Comparison of ENCODE assay signal across 9 mouse cellular contexts in the genomic region with DNA sequence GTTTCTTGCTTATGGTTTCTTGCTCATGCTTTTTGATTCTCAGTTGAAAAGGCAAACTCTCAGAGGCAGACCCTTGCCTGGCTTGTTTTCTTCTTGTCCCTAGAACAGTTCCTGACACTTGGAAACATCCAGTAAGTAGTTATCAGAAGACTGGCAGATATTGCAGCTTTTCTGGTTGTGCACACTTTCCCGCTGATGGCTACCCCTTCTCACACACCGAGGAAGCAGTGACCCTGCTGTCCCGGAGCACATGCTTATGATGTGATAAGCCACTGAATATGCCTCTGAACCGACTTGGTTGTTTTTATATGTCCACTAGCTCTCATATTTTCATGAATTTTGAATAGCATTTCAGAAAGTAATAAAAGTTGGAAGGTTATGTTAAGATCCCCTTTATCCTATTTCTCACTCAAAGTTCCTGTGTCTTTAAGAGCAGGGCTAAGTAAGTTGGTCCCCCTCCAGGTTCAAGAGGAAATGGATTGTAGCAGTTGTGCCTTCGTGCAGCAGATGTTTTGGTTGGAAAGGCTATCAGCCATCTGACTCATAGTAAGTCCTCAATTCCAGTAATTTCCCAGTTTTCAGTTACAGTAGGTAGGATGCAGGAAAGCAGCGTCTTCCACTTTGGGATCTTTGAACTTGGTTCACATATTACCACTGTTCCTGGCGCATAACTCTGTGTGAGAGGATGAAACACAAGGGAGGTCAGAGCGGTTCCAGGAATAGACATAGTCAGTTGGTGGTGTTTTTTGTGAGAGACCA.
DNase-seq lines count a peak whose midpoint lies in the region; ATAC-seq and TF ChIP-seq lines count a peak whose summit lies in the region.
"Had no signal": no experiment of that assay in that cellular context is flagged by ENCODE, and none has a peak within 500 bp of the region (broad histone marks: within the 10 kb centered on the region; RNA-seq: fewer than 3 reads in every experiment).

No protein-coding gene starts in this region.

- ATAC-seq in hindbrain, embryonic 16.5 days, result no peak

- no peak overlapping the region for H3K4me3 ChIP-seq in kidney, adult 2 months (ENCODE audit: insufficient read depth, low read depth, low read length)
- H3K4me3 ChIP-seq in hindbrain, embryonic 16.5 days (ENCODE audit: low read length), result no peak overlapping the region
- H3K4me3 ChIP-seq: embryonic facial prominence, embryonic 12.5 days had no signal

- WGBS in kidney, adult 2 months, result 43% methylated on average over 8 of the region's 8 CpGs
- WGBS in hindbrain, embryonic 16.5 days, result 85% methylated on average over 8 of the region's 8 CpGs

- intact Hi-C loops in heart, postnatal 14 days (cut with DNase I), result loop anchor here (5.0 kb wide), 1 partner anchor 261 kb away; a partner anchor contains a TSS

- H3K27me3 ChIP-seq in kidney, adult 2 months (replicated peaks; ENCODE audit: control insufficient read depth, insufficient read depth, low read length), result no peaks in the 10 kb centered on the region
- H3K27me3 ChIP-seq in hindbrain, embryonic 16.5 days (replicated peaks; ENCODE audit: control insufficient read depth, insufficient read depth, low read length), result no peaks in the 10 kb centered on the region
- H3K27me3 ChIP-seq: embryonic facial prominence, embryonic 12.5 days had no signal

- no peak for TF ChIP-seq CTCF in kidney, adult 2 months (conservative IDR thresholded peaks at IDR 0.05; ENCODE audit: insufficient read depth, insufficient read length, low read depth, low read length)

- peaks cover 5% of the 10 kb centered on the region; the same call in 1 of the 2 replicates for H3K4me1 ChIP-seq in kidney, adult 2 months (ENCODE audit: control insufficient read depth, insufficient read depth, low read length)
- H3K4me1 ChIP-seq in hindbrain, embryonic 16.5 days (ENCODE audit: control insufficient read depth, insufficient read depth, low read depth, low read length), result no peaks in the 10 kb centered on the region
- H3K4me1 ChIP-seq: embryonic facial prominence, embryonic 12.5 days had no signal

- no peak for TF ChIP-seq POLR2A in kidney, adult 2 months (IDR thresholded peaks at IDR 0.05; ENCODE audit: low read depth, low read length)

- H3K27ac ChIP-seq in kidney, adult 2 months (ENCODE audit: insufficient read depth, low read depth, low read length), result peak overlapping the region; percentile 55; the same call in 1 of the 2 replicates
- H3K27ac ChIP-seq in hindbrain, embryonic 16.5 days (ENCODE audit: low read depth, low read length), result no peak overlapping the region
- H3K27ac ChIP-seq: embryonic facial prominence, embryonic 12.5 days had no signal

- H3K36me3 ChIP-seq in kidney, adult 2 months (ENCODE audit: control insufficient read depth, insufficient read depth, low read length), result no peaks in the 10 kb centered on the region
- no peaks in the 10 kb centered on the region for H3K36me3 ChIP-seq in hindbrain, embryonic 16.5 days (ENCODE audit: control insufficient read depth, insufficient read depth, low read length)
- H3K36me3 ChIP-seq: embryonic facial prominence, embryonic 12.5 days had no signal

- H3K4me2 ChIP-seq in hindbrain, embryonic 16.5 days (ENCODE audit: low read length), result no peak overlapping the region
- H3K4me2 ChIP-seq: embryonic facial prominence, embryonic 12.5 days had no signal

- DNase-seq in kidney, adult 2 months, result peak; percentile 58
- DNase-seq in kidney, adult 18-20 months, result no peak
- peak; percentile 40 for DNase-seq in fat pad, adult 2 months (ENCODE audit: extremely low read depth, low read depth, low spot score)
- peak; percentile 28 to 50 for DNase-seq in heart, postnatal 14 days
- DNase-seq in lung, postnatal 36 days, result peak; percentile 49
- no peak for DNase-seq in layer of hippocampus, postnatal 14 days (ENCODE audit: low spot score in 2 of 2)
- no peak for DNase-seq in embryo, embryonic 9.5 days (ENCODE audit: extremely low spot score)

- no peaks in the 10 kb centered on the region for H3K9me3 ChIP-seq in hindbrain, embryonic 16.5 days (ENCODE audit: control insufficient read depth, low read length)
- H3K9me3 ChIP-seq: embryonic facial prominence, embryonic 12.5 days had no signal

- H3K9ac ChIP-seq in hindbrain, embryonic 16.5 days (ENCODE audit: low read depth, low read length), result no peak overlapping the region
- H3K9ac ChIP-seq: embryonic facial prominence, embryonic 12.5 days had no signal

Comparison
In these comparisons a context has a peak if more than half of its experiments do, and no peak if none do; other contexts are left out.
1. DNase-seq: peak in kidney, adult 2 months (single experiment), fat pad, adult 2 months (single experiment), heart, postnatal 14 days (2 of 2) and lung, postnatal 36 days (single experiment); none in kidney, adult 18-20 months (single experiment), layer of hippocampus, postnatal 14 days (0 of 2) and embryo, embryonic 9.5 days (single experiment).